Mouse (Mus musculus) liver, postnatal 0 days (tissue): Measurements from ENCODE around the gene Paox. TPM values are rescaled to one million over a fixed set of nuclear protein-coding genes. Genes with fewer than 3 reads are reported as not detected.

ENCODE experiments used
- ATAC-seq: fragments of 200-750 bp; cut with Nextera tagmentation; 2 replicates; pipeline ENCODE4 v1.8.0; 2017; ENCODE audit warnings: mild to moderate bottlenecking, moderate library complexity
- DNase-seq: peaks from one replicate; pipeline ENCODE4 v3.0.0-alpha.2; 2016
- H3K27ac ChIP-seq: fragments of 300-500 bp; sonication (generic); 2 replicates; pipeline ENCODE4 v1.5.1; 2014; ENCODE audit warnings: antibody characterized with exemption, moderate library complexity, mild to moderate bottlenecking, low read depth
- H3K27me3 ChIP-seq: fragments of 300-500 bp; sonication (generic); 2 replicates; pipeline ENCODE4 v1.6.1; 2014; ENCODE audit warnings: low read length, control low read depth, mixed read lengths; ENCODE audit not compliant: insufficient read depth
- H3K36me3 ChIP-seq: fragments of 300-500 bp; sonication (generic); replicated peaks from 2 replicates; pipeline ENCODE4 v1.6.1; 2014; ENCODE audit warnings: mild to moderate bottlenecking, control low read depth, low read length, moderate library complexity, mixed read lengths; ENCODE audit not compliant: insufficient read depth
- H3K4me1 ChIP-seq: fragments of 300-500 bp; sonication (generic); 2 replicates; pipeline ENCODE4 v1.6.1; 2014; ENCODE audit warnings: antibody characterized with exemption, mild to moderate bottlenecking, control low read depth; ENCODE audit not compliant: insufficient read depth
- H3K4me2 ChIP-seq: fragments of 300-500 bp; sonication (generic); 2 replicates; pipeline ENCODE4 v1.6.1; 2014; ENCODE audit warnings: low read depth, mild to moderate bottlenecking, low read length, moderate library complexity, mixed read lengths
- H3K4me3 ChIP-seq: fragments of 300-500 bp; sonication (generic); 2 replicates; pipeline ENCODE4 v1.5.1; 2014; ENCODE audit warnings: low read depth, low read length
- H3K9ac ChIP-seq: fragments of 300-500 bp; sonication (generic); replicated peaks from 2 replicates; pipeline ENCODE4 v1.6.1; 2014; ENCODE audit warnings: mild to moderate bottlenecking, moderate library complexity
- H3K9me3 ChIP-seq: fragments of 300-500 bp; sonication (generic); 2 replicates; pipeline ENCODE4 v1.6.1; 2016; ENCODE audit warnings: mild to moderate bottlenecking, control low read depth, low read length, mixed read lengths
- CTCF ChIP-seq: sonication (generic); IDR thresholded peaks from 2 replicates; pipeline ENCODE4 v1.5.1; 2016; ENCODE audit warnings: antibody characterized with exemption, low read depth
- EP300 ChIP-seq: IDR thresholded peaks from 2 replicates; pipeline ENCODE4 v1.6.1; 2016; ENCODE audit warnings: antibody characterized with exemption, low read depth, mild to moderate bottlenecking
- WGBS: fragments of 180-500 bp; shearing (Covaris S2); extraction: QIAGEN DNeasy Blood & Tissue Kit; methylation state at CpG from one replicate; pipeline ENCODE4 v1.1.7; 2014; ENCODE audit not compliant: insufficient replicate concordance; 5-methylcytosine and 5-hydroxymethylcytosine counted together
- polyA plus RNA-seq: library from polyadenylated mRNA; unstranded; fragments of >200 nt; fragmentation: Nextera tagmentation; extraction: Ambion mirVana; gene quantifications from 2 replicates; pipeline ENCODE4 v1.2.1, GENCODE M21; 2015

The Paox gene
- polyA plus RNA-seq, 1 experiment from 2014 or later, result 14.0 TPM

DNA sequence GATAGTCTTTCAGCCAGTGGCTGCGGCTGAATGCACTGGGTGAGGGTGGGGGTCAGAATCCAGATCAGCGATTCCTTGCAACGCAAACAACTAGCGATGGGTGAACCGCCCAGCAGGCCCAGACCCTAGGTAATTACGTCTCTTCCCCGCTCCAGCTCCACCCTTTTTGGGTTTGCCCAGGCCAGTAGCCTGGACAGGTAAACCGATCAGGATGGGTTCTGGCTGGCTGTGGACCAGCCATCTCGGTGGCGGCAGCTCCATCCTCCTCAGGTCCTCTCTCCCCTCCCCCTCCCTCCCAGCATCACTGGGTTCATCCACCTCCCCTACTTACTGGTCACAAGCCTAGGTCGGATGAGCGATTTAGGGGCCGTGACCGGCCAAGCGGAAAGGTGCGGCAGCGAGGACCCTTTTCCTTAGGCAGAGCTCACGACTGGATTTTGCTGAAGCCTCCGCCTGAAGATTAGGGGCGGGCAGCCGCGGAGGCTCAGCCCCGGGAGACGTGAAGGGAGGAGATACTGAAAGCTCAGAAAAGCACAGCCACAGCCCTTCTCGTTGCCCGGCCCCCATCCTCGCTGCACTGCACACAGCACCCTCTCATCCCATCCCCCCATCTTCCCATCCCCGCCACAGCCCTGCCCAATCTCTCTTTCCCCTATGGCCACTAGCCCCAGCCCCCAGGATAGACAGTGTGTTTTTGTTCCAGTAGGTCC is 38.8 kb downstream of the Paox start, which contains the start of gene Sprn:
Gene Sprn (minus strand): TSS at position 660 of the 710 bp plus-strand sequence.
- TF ChIP-seq CTCF, result no peak
- no peak for TF ChIP-seq EP300
- Histone ChIP-seq H3K9ac (no peak within 1 kb of the TSS), H3K9me3 (no peaks in the 10 kb centered on the region), H3K4me1 (no peaks in the 10 kb centered on the region), H3K27me3 (peaks cover 31% of the 10 kb centered on the region), H3K4me3 (no peak within 1 kb of the TSS), H3K36me3 (0 out of 2 replicates have a peak, but pooled peaks cover 4% of the 10 kb centered on the region), H3K27ac (no peak within 1 kb of the TSS), H3K4me2 (no peak within 1 kb of the TSS)
- WGBS, result 9% methylated on average over 28 of the region's 28 CpGs
- no peak for DNase-seq
- no peak for ATAC-seq

DNA sequence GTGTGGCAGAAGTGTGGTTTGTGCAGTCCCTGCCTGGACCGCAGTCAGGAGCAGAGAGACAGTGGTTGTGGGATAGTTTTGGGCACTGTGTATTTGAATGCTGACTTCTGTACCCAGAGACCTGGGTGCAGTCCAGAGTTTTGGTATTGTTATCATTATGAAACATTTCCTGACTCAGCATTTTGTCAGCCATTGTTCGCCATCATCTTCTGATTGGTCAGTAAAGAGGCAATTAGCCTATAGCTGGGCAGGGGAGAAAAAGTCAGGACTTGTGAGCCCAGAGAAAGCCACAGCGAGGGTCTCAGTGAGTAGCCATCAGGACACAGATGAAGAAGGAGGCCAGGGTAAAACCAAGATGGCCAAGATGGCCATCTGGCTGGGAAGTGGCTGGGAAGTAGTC is 44.8 kb downstream of the Paox start:
- 69% methylated on average over 3 of the region's 3 CpGs for WGBS
- no peak for TF ChIP-seq EP300
- no peak for TF ChIP-seq CTCF

DNA sequence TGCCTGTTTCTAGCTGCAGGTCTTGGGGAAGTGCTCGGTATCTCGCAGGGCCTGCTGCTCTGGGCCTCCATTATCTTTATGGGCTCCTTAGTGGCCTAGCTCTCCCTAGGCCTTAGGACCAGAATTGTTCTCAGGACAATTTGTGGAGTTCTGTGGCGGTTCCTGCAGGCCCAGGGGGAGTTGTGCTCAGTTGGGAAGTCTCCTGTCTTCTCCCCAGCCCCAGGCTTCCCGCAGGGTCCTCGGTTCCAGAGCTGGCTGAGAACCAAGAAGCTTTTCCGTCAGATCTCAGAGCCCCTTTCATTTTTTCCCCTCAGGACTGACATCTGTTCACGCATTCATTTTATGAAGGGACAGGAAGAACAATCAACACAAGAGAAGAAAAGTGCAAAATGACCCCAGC is 49.1 kb downstream of the Paox start, which contains the start of gene Olfr522:
Gene Olfr522 (minus strand): TSS at position 101 of the 400 bp plus-strand sequence.
- H3K4me1 ChIP-seq, result no peaks in the 10 kb centered on the region
- ATAC-seq (no peak), DNase-seq (no peak)
- H3K9me3 ChIP-seq, result no peaks in the 10 kb centered on the region
- no peak within 1 kb of the TSS for H3K4me3 ChIP-seq
- TF ChIP-seq CTCF (no peak), EP300 (no peak)
- H3K36me3 ChIP-seq, result no peaks in the 10 kb centered on the region
- H3K9ac ChIP-seq, result no peak within 1 kb of the TSS
- no peak within 1 kb of the TSS for H3K4me2 ChIP-seq
- no peak within 1 kb of the TSS for H3K27ac ChIP-seq
- H3K27me3 ChIP-seq, result no peaks in the 10 kb centered on the region
- WGBS, result 66% methylated on average over 7 of the region's 7 CpGs

More for the DNA sequence above, 44.8 kb downstream of the Paox start:
- Histone ChIP-seq H3K4me2 (no peak overlapping the region), H3K27ac (no peak overlapping the region), H3K9ac (no peak overlapping the region), H3K27me3 (peaks cover 4% of the 10 kb centered on the region; the same call in 1 of the 2 replicates), H3K9me3 (no peaks in the 10 kb centered on the region), H3K4me3 (no peak overlapping the region), H3K4me1 (no peaks in the 10 kb centered on the region), H3K36me3 (no peaks in the 10 kb centered on the region)
- no peak for ATAC-seq
- no peak for DNase-seq

DNA sequence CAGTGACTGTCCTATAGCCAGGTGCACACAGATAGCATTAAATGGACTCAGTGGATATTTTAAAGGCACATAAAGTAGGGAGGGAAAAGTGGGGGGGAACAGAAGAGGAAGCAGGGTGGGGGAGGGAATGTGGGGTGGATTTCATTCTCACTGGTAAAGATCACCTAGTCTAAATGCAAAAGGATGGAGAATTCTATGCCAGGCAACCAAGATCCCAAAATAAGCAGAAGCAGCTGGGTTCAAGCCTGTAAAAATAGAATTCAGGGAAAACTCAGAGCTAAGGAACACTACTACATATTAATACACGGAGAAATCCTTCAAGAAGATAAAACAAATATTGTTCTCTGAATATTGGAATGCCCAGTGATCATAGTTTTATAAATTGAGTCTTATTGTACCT is 52.4 kb downstream of the Paox start:
- Histone ChIP-seq H3K36me3 (no peaks in the 10 kb centered on the region), H3K4me1 (no peaks in the 10 kb centered on the region), H3K9me3 (no peaks in the 10 kb centered on the region), H3K9ac (no peak overlapping the region), H3K4me2 (no peak overlapping the region), H3K4me3 (no peak overlapping the region), H3K27me3 (no peaks in the 10 kb centered on the region), H3K27ac (no peak overlapping the region)
- 64% methylated on average over 1 of the region's 1 CpGs for WGBS
- DNase-seq (no peak), ATAC-seq (no peak)
- TF ChIP-seq CTCF, result no peak

DNA sequence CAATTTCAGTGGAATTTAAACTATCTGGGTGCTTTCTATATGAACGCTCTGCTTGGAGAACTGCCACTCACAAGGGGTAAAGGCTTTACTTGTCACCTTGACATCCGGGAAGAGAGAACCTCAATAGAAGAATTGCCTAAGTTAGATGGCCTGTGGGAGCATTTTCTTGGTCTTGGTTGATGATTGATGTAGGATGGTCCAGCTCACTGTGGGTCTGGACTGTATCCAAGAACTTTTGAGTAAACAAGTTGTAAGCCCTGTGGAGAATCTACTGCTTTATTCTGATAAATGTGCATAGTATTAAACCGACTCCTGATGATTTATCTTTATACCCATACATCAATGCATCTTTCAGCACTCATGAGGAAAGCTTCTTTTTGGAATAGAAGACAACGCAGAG is 53.8 kb downstream of the Paox start:
- H3K27me3 ChIP-seq, result no peaks in the 10 kb centered on the region
- no peak for DNase-seq
- no peaks in the 10 kb centered on the region for H3K36me3 ChIP-seq
- no peak for ATAC-seq
- H3K4me3 ChIP-seq, result no peak overlapping the region
- H3K4me1 ChIP-seq, result no peaks in the 10 kb centered on the region
- no peak overlapping the region for H3K4me2 ChIP-seq
- H3K9ac ChIP-seq, result no peak overlapping the region
- H3K9me3 ChIP-seq, result no peaks in the 10 kb centered on the region
- 69% methylated on average over 4 of the region's 4 CpGs for WGBS
- no peak overlapping the region for H3K27ac ChIP-seq
- TF ChIP-seq EP300 (no peak), CTCF (no peak)

DNA sequence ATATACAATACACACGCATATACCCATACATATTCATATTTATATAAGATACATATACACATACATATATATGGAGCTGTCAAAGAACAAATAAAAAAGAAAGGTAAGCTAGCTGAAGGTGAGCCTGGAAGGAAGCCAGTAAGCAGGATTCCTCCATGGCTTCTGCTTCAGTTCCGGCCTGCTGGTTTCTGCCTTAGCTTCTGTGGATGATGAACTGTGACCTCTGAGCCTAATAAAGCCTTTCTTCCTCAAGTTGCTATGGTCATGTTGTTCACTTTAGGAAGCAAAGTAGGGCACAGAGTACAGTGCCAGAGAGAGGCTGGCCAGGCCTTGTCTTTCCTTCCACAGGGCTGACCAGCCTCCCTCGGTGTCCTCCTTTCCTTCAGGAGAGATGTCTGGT is 55.3 kb downstream of the Paox start:
- DNase-seq (no peak), ATAC-seq (no peak)
- Histone ChIP-seq H3K27ac (no peak overlapping the region), H3K9ac (no peak overlapping the region), H3K4me2 (no peak overlapping the region), H3K4me3 (no peak overlapping the region), H3K9me3 (no peaks in the 10 kb centered on the region), H3K4me1 (no peaks in the 10 kb centered on the region), H3K27me3 (no peaks in the 10 kb centered on the region), H3K36me3 (no peaks in the 10 kb centered on the region)
- TF ChIP-seq EP300, result no peak
- no peak for TF ChIP-seq CTCF
- 86% methylated on average over 3 of the region's 3 CpGs for WGBS
